Mouse (Mus musculus): ENCODE measurements around the gene Rapgef5.
A peak's percentile ranks its signal among the peaks of the same experiment; 100 is the strongest.

Gene Rapgef5

GRCm38 (mm10) chr12:117674511-117674910 lies 158.2 kb downstream of the Rapgef5 start:
- DNase-seq, result no peak

GRCm38 (mm10) chr12:117676265-117676664 lies 160.0 kb downstream of the Rapgef5 start:
- DNase-seq, result no peak

GRCm38 (mm10) chr12:117678916-117679315 lies 162.6 kb downstream of the Rapgef5 start:
- no peak for DNase-seq

GRCm38 (mm10) chr12:117679795-117680194 lies 163.5 kb downstream of the Rapgef5 start:
- no peak for DNase-seq

- DNase-seq, result no peak
Observed at GRCm38 (mm10) chr12:117681273-117681672, 165.0 kb downstream of the Rapgef5 start.

- no peak for DNase-seq
Observed at GRCm38 (mm10) chr12:117683377-117683776, 167.1 kb downstream of the Rapgef5 start.

GRCm38 (mm10) chr12:117683984-117684383 lies 167.7 kb downstream of the Rapgef5 start:
- DNase-seq, result no peak

GRCm38 (mm10) chr12:117684788-117685187 lies 168.5 kb downstream of the Rapgef5 start:
- no peak for DNase-seq

GRCm38 (mm10) chr12:117685336-117685735 lies 169.1 kb downstream of the Rapgef5 start:
- DNase-seq, result no peak

GRCm38 (mm10) chr12:117686732-117687131 lies 170.5 kb downstream of the Rapgef5 start:
- DNase-seq, result no peak

GRCm38 (mm10) chr12:117688655-117689548 lies 172.6 kb downstream of the Rapgef5 start:
- no peak for DNase-seq

GRCm38 (mm10) chr12:117691336-117691735 lies 175.1 kb downstream of the Rapgef5 start:
- DNase-seq, result no peak

GRCm38 (mm10) chr12:117692775-117693174 lies 176.5 kb downstream of the Rapgef5 start:
- no peak for DNase-seq

GRCm38 (mm10) chr12:117699950-117700665 lies 183.8 kb downstream of the Rapgef5 start:
- DNase-seq, result peak in 1 of 2 experiments; percentile 9

GRCm38 (mm10) chr12:117700927-117701326 lies 184.6 kb downstream of the Rapgef5 start:
- no peak for DNase-seq

- DNase-seq, result no peak
Observed at GRCm38 (mm10) chr12:117702291-117702690, 186.0 kb downstream of the Rapgef5 start.

- no peak for DNase-seq
Observed at GRCm38 (mm10) chr12:117702928-117703327, 186.6 kb downstream of the Rapgef5 start.

GRCm38 (mm10) chr12:117703413-117703812 lies 187.1 kb downstream of the Rapgef5 start:
- no peak for DNase-seq

- DNase-seq, result no peak
Observed at GRCm38 (mm10) chr12:117705308-117705707, 189.0 kb downstream of the Rapgef5 start.

- DNase-seq, result no peak
Observed at GRCm38 (mm10) chr12:117709280-117709679, 193.0 kb downstream of the Rapgef5 start.

GRCm38 (mm10) chr12:117712474-117712873 lies 196.2 kb downstream of the Rapgef5 start:
- no peak for DNase-seq

GRCm38 (mm10) chr12:117713616-117714015 lies 197.3 kb downstream of the Rapgef5 start:
- no peak for DNase-seq

- DNase-seq, result no peak
Observed at GRCm38 (mm10) chr12:117720794-117721747, 204.8 kb downstream of the Rapgef5 start.

All from thymus, postnatal 36 days (tissue).